Mouse (Mus musculus) megakaryocyte progenitor cell, adult 5-6 weeks (primary cell): Measurements from ENCODE around the gene Jade2. TPM values are rescaled to one million over a fixed set of nuclear protein-coding genes. Genes with fewer than 3 reads are reported as not detected.
A peak's percentile ranks its signal among the peaks of the same experiment; 100 is the strongest.

Experiments used
- ATAC-seq: replicated peaks from 2 replicates; pipeline ENCODE4 v1.8.0; 2016; ENCODE audit warnings: mild to moderate bottlenecking, moderate TSS enrichment, inconsistent platforms; ENCODE audit not compliant: poor library complexity
- total RNA-seq, 2 experiments: library from RNA; stranded (forward) in 1 of 2; stranded (reverse) in 1 of 2; fragments of 157-497, 149-512 nt in 1 of 2; fragments of 200-1000 nt in 1 of 2; gene quantifications; 2 replicates each; pipeline versions ENCODE4 v1.2.3 to v1.2.4; 2015 to 2017

The Jade2 gene
- total RNA-seq (2015): 5.7 and 7.7 TPM in 2 replicates
- total RNA-seq (2017): 6.0 and 7.0 TPM in 2 replicates

GRCm38 (mm10) chr11:51857081-51857671 is at the start of gene Jade2:
Gene Jade2 (minus strand): TSS chr11:51857653.
- ATAC-seq: peak; percentile 6; the same call in 1 of the 2 replicates

DNA sequence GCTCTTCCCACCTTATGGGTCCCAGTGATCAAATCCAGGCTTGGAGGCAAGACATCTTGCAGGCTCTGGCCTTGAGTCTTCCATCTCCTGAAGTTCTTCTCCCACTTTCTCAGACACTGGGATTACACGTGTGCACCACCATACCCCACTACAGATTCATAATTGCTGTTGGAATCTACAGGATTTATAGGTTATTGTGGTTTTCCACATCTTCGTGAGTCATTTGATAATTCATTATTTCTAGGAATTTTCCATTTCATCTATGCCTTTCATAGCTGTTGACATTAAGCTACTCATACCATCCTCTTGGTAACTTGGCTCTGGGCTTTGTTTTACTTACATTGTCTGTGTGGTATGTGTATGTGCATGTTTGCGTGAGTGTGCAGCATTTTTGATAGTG is 46.8 kb upstream of the Jade2 start:
- no peak for ATAC-seq

- no peak for ATAC-seq
Observed at GRCm38 (mm10) chr11:51899691-51900090, 42.2 kb upstream of the Jade2 start.

- ATAC-seq: peak; percentile 34
Observed at GRCm38 (mm10) chr11:51898326-51899080, 41.0 kb upstream of the Jade2 start.

GRCm38 (mm10) chr11:51897311-51897710 is 39.9 kb upstream of the Jade2 start:
- ATAC-seq: no peak

- ATAC-seq: no peak
Observed at GRCm38 (mm10) chr11:51896012-51896411, 38.6 kb upstream of the Jade2 start.

DNA sequence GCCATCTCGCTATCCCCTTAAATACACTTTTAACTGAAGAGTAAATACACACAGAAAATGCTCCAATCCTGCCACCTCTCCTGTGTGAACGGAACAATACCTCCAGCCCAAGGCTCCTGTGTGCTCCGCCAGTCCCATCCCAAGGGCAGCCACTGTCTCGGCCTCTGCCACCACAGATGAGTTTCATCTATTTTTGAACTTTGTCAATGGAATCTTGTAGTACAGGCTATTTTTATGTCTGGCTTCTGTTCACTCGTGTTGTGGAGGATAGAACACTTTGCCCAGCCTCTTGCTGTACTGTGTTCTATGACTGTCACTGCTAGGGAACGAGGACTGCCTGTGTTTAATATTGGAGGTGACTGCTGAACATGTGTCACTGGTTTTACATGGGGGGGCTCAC is 28.2 kb upstream of the Jade2 start:
- ATAC-seq: no peak

GRCm38 (mm10) chr11:51884092-51884491 is 26.6 kb upstream of the Jade2 start:
- ATAC-seq: no peak

DNA sequence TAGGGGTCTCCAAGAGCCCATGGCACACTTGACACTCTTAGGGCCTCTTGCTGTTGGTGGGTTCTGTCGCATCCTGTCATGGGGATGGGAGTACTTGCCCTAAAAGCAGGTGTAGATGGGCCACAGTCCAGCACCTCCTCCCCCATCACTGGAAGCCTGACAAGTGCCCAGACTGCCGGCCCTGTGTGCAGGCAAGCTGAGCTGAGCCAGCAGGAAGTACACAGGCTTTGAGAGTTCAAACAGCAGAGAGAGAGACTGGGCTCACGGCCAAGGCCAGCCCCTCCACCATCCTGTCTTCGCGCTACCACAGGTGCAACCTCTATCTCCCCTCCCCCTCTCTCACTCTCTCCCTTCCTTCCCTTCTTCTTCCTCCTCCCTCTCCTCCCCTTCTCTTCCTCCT is 26.2 kb upstream of the Jade2 start:
- peak; percentile 55 for ATAC-seq

- ATAC-seq: peak; percentile 40; the same call in 1 of the 2 replicates
Observed at GRCm38 (mm10) chr11:51881776-51882175, 24.3 kb upstream of the Jade2 start.

DNA sequence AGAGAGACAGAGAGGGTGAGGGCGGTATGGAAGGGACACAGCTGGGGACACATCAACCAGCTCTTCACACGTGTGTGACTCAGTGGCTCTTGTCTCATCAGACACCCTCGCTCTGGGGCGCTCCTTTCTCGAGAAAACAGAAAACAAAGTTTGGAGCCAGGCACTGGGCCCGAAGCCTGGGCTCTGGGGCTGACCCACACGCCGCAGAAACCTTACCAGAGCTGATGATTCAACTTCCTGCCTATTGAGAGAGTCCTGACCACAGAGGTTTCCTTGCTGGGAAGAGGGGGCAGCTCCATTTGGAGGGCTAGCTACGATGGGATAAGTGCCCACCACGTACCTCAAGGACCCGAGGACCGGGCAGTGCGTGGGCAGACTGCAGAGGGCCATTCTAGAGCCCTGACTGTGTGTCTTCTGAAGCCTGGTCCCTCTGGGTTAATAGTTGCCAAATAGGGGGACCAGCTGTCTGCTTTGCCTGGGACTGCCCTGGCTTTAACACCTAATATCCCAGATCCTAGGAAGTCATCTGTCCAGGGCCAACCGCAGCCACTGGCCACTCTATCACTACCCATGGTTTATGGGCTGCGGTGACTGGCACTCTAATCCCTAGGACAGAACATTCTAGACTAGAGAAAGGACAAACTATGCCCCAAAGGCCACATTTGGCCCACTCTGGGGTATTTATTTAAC is 23.7 kb upstream of the Jade2 start:
- peak; percentile 54 for ATAC-seq

DNA sequence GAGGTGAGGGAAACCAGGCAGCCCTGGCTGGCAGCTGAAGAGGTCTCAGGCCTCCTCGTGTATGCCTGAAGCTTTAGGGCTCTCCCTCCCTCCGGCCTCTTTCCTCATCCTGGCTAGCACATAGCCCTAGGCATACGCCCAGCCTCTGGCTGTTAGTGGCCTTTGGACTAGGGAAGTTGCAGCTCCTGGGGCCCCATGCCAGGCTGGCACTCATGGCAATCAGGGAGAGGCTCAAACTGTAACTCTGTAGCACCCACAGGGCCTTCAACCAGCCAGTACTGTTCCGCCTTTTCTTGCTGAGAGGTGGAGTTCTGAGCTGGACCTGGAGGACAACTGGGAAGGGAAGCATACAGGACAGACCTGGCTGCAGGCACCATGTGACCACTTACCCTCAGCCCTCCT is 19.5 kb upstream of the Jade2 start:
- ATAC-seq: no peak

- peak; percentile 57 for ATAC-seq
Observed at GRCm38 (mm10) chr11:51875792-51876195, 18.3 kb upstream of the Jade2 start.

- ATAC-seq: peak; percentile 79
Observed at GRCm38 (mm10) chr11:51875086-51875485, 17.6 kb upstream of the Jade2 start.

GRCm38 (mm10) chr11:51874266-51875036 is 17.0 kb upstream of the Jade2 start:
- ATAC-seq: peak; percentile 62

DNA sequence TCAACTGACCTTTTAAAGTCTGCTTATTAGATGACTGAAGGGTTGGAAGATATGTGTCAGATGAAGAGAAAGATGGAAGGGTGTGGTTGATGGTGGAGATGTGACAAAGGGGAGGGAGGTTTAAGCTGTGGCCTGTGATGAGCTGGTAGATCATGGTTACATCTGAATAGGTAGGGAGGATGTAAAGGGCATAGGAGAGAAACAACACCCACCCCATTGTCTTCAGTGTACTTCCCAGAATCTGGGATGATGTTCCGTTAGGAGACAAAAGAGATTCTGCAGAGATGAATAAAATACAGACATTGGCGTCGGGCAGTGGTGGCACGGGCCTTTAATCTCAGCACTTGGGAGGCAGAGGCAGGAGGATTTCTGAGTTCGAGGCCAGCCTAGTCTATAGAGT is 15.7 kb upstream of the Jade2 start:
- ATAC-seq: no peak

DNA sequence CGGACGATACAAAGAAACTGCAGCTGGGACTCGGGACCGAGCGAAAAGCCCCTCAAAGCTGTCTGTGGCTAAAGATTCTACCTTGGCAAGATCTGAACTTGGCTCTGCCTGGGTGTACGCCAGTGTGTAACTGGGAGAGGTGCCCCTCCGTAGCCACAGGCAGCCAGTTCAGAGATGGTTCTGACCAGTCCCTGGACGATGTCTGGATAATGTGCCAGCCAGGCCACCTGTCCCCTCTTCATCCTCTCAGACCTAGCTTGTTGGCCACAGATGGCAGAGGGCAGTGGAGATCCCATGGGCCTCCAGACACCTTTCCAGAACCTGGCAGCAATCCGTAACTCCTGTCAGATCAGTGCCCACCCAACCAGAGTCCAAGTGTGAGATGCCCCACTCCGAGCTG is 9.8 kb upstream of the Jade2 start:
- ATAC-seq: no peak

DNA sequence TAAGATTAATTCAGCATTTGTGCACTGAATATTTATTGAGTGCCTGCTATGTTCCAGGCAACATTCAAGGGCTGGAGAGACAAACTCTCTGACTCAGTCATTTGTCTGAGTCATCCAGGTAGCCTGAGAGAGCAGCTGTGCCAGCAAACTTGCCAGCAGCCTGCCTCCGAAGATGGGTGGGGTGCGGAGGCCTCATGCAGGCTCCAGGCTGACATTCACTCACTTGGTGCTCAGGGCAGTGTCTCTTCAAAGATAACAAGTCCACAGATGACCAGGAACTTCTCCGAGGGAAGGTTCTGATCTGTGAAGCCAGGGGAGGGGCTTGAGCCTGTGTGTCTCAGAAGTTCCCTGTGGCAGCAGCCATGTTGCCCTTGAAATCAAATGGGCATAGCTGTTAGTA is 8.6 kb upstream of the Jade2 start:
- ATAC-seq: 0 out of 2 replicates have a peak, but pooled peaks have one; percentile 17

- ATAC-seq: no peak
Observed at GRCm38 (mm10) chr11:51860666-51861065, 3.2 kb upstream of the Jade2 start.

DNA sequence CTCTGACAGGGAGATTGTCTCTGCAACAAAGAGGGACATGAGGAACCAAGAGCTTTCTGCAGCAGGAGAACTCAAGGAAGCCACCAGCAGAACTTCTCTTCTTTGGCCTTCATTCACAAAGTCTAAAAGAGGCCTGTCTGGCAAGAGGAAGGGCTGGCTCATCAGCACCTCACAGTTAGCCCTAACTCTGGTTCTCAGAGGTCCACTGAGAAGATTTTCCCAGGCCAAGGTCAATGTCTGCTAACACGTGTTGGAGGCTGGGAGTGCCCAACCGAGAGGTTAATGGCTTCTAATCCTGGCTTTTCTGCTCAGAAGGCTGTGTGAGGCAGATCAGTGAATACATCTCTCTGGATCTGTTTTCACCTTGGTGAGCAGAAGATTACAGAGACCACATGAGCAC is 2.1 kb upstream of the Jade2 start:
- ATAC-seq: no peak

DNA sequence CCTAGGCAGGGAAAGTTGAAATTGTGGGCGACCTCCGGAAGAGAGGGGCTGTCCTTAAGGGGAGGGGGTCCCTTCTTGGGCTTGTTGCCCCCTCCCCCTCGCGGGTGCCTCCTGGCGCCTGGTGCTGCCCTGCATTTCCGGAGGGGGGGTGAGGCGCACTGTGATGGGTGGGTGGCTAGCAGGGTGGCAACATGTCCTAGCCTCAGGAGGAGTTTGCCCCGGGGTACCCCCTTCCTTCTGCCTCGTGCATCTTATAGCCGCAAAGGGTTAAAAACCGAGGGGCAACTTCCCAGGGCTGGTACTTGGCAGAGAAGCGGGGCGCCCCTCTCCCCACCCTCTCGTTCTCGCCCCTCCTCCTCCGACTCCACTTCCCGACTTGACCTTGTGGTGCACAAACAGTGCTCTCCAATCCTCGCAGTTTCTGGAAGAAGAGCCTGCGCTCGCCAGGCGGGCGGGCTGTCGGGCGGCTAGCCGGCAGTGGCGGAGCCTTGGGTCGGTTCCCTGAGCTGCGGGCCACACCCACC is 1.1 kb upstream of the Jade2 start:
- ATAC-seq: peak; percentile 38
